Comparison of ENCODE assay signal across 8 mouse cellular contexts in the genomic region with DNA sequence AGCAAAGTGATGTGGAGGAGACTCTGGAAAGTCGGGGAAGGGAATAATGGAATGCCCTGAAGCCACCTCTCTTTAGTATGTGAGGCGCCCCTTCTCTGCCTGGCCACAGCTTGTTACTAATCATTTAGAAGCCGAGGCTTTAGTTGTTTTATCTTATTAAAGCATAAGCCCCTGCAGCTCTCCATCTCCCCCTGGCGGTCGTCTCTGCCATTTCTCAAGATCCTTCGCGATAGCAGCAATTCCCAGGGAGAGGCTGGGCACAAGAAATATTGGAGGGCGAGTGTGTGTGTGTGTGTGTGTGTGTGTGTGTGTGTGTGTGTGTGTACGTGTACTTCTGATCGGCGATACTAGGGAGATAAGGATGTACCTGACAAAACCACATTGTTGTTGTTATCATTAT. TPM values are rescaled to one million over a fixed set of nuclear protein-coding genes. Genes with fewer than 3 reads are reported as not detected.
DNase-seq lines count a peak whose midpoint lies in the region.

No protein-coding gene starts in this region.

- 4% methylated on average over 11 of the region's 11 CpGs for WGBS in macrophage (ENCODE audit: missing documents)

- H3K27ac ChIP-seq in macrophage, result no peak overlapping the region

- no peaks in the 10 kb centered on the region for H3K79me2 ChIP-seq in macrophage (ENCODE audit: inconsistent target)

- peak; percentile 49 for DNase-seq in T-cell, adult 2 months (ENCODE audit: low spot score)
- DNase-seq in cerebellum, postnatal 36 days, result peak; percentile 75 to 76
- peak; percentile 74 for DNase-seq in gastrocnemius, postnatal 14 days
- DNase-seq in induced T-regulatory cell, adult 2 months (ENCODE audit: low read depth), result peak; percentile 77
- peak; percentile 33 to 71 for DNase-seq in left cerebral cortex, adult 8-10 months (ENCODE audit: low spot score in 2 of 2)
- peak; percentile 86 for DNase-seq in right cerebral cortex, postnatal 14 days
- DNase-seq in urinary bladder, postnatal 25 days (ENCODE audit: low spot score), result peak; percentile 76

- intact Hi-C loops in gastrocnemius, postnatal 14 days (cut with DNase I; ENCODE audit: low total_unique reads), result no loop called here

- H3K4me3 ChIP-seq in macrophage (ENCODE audit: inconsistent target), result peak overlapping the region; percentile 25; the same call in 1 of the 2 replicates

- H3K36me3 ChIP-seq in macrophage (ENCODE audit: inconsistent target), result no peaks in the 10 kb centered on the region

RNA-seq across cellular contexts. Expression of a gene that starts 0.7 kb away (rescaled TPM):
- 1 to 10 TPM; 1.2 to 1.6 TPM for total RNA-seq in gastrocnemius, postnatal 14 days (2021)
- total RNA-seq in left cerebral cortex, adult 8-10 months (2022), result 1 to 10 TPM; 1.9 to 3.9 (median 2.8) TPM
- total RNA-seq in macrophage (2018; cell fraction: chromatin; rRNA removed), result 10 to 100 TPM in 7 of 26 experiments, 1 to 10 TPM in 10, under 1 TPM in 3, not detected in 6; 0.71 to 33.7 (median 2.8) TPM
- total RNA-seq in macrophage (2018; cell fraction: cytosol; rRNA removed), result 10 to 100 TPM in 8 of 26 experiments, 1 to 10 TPM in 10, under 1 TPM in 7, not detected in 1; 0.13 to 41.7 (median 2.7) TPM
- 100 to 1,000 TPM in 1 of 26 experiments, 10 to 100 TPM in 11, 1 to 10 TPM in 8, under 1 TPM in 5, not detected in 1; 0.54 to 112 (median 8.7) TPM for total RNA-seq in macrophage (2018; cell fraction: nucleus; rRNA removed)
- 0.41 to 0.55 TPM (median 0.44 TPM) in 3 replicates for polyA plus RNA-seq in macrophage (2018)
